Mouse (Mus musculus): ENCODE results near the gene Dpyd.

Dpyd gene

GRCm38 (mm10) chr3:119368931-119369330 is 807.0 kb downstream of the Dpyd start:
- DNase-seq: no peak

GRCm38 (mm10) chr3:119381119-119381518 is 819.2 kb downstream of the Dpyd start:
- no peak for DNase-seq

- no peak for DNase-seq
Measured at GRCm38 (mm10) chr3:119382395-119382794, 820.5 kb downstream of the Dpyd start.

- DNase-seq: no peak
Measured at GRCm38 (mm10) chr3:119387332-119388105, 825.6 kb downstream of the Dpyd start.

- DNase-seq: no peak
Measured at GRCm38 (mm10) chr3:119397205-119397604, 835.3 kb downstream of the Dpyd start.

GRCm38 (mm10) chr3:119402836-119403728 is 841.2 kb downstream of the Dpyd start:
- DNase-seq: no peak

GRCm38 (mm10) chr3:119419087-119419709 is 857.3 kb downstream of the Dpyd start:
- DNase-seq: no peak

- DNase-seq: no peak
Measured at GRCm38 (mm10) chr3:119419745-119420144, 857.8 kb downstream of the Dpyd start.

- no peak for DNase-seq
Measured at GRCm38 (mm10) chr3:119431339-119431738, 869.4 kb downstream of the Dpyd start.

GRCm38 (mm10) chr3:119431757-119432156 is 869.8 kb downstream of the Dpyd start:
- no peak for DNase-seq

GRCm38 (mm10) chr3:119447559-119447958 is 885.6 kb downstream of the Dpyd start:
- DNase-seq: no peak

GRCm38 (mm10) chr3:119464073-119464472 is 902.1 kb downstream of the Dpyd start:
- no peak for DNase-seq

- no peak for DNase-seq
Measured at GRCm38 (mm10) chr3:119464479-119464878, 902.5 kb downstream of the Dpyd start.

GRCm38 (mm10) chr3:119467723-119468122 is 905.8 kb downstream of the Dpyd start:
- no peak for DNase-seq
